Mouse (Mus musculus) liver, embryonic 11.5 days (tissue): ENCODE data around the gene Otos. TPM values are rescaled to one million over a fixed set of nuclear protein-coding genes. Genes with fewer than 3 reads are reported as not detected.

Source experiments
- ATAC-seq: fragments of 200-750 bp; cut with Nextera tagmentation; replicated peaks from 2 replicates; pipeline ENCODE4 v1.8.0; 2017; ENCODE audit warnings: moderate number of reproducible peaks, mild to moderate bottlenecking, moderate TSS enrichment, moderate library complexity; ENCODE audit not compliant: low FRiP score
- DNase-seq: peaks from one replicate; pipeline ENCODE4 v3.0.0-alpha.2; 2017; ENCODE audit warnings: low spot score
- H3K27ac ChIP-seq: fragments of 300-500 bp; sonication (generic); 2 replicates; pipeline ENCODE4 v1.5.1; 2014; ENCODE audit warnings: mild to moderate bottlenecking, low read depth, low read length, control low read depth
- H3K27me3 ChIP-seq: fragments of 300-500 bp; sonication (generic); replicated peaks from 2 replicates; pipeline ENCODE4 v1.6.1; 2014; ENCODE audit warnings: low read length, mixed read lengths; ENCODE audit not compliant: control insufficient read depth, insufficient read depth
- H3K36me3 ChIP-seq: fragments of 300-500 bp; sonication (generic); 2 replicates; pipeline ENCODE4 v1.6.1; 2014; ENCODE audit warnings: mild to moderate bottlenecking, low read length, moderate library complexity, mixed read lengths; ENCODE audit not compliant: control insufficient read depth, insufficient read depth
- H3K4me1 ChIP-seq: fragments of 300-500 bp; sonication (generic); replicated peaks from 2 replicates; pipeline ENCODE4 v1.6.1; 2014; ENCODE audit warnings: low read length, mixed read lengths; ENCODE audit not compliant: control insufficient read depth, insufficient read depth
- H3K4me2 ChIP-seq: fragments of 300-500 bp; sonication (generic); 2 replicates; pipeline ENCODE4 v1.6.1; 2014; ENCODE audit warnings: mild to moderate bottlenecking, control low read depth, moderate library complexity
- H3K4me3 ChIP-seq: fragments of 300-500 bp; sonication (generic); 2 replicates; pipeline ENCODE4 v1.5.1; 2014; ENCODE audit warnings: low read depth, low read length, control low read depth
- H3K9ac ChIP-seq: fragments of 300-500 bp; sonication (generic); 2 replicates; pipeline ENCODE4 v1.6.1; 2014; ENCODE audit warnings: low read depth, low read length, control low read depth
- H3K9me3 ChIP-seq: fragments of 300-500 bp; sonication (generic); 2 replicates; pipeline ENCODE4 v1.6.1; 2016; ENCODE audit warnings: low read length, inconsistent platforms, mixed read lengths; ENCODE audit not compliant: control insufficient read depth
- WGBS: fragments of 180-500 bp; shearing (Covaris S2); extraction: QIAGEN DNeasy Blood & Tissue Kit; methylation state at CpG from one replicate; pipeline ENCODE4 v1.1.7; 2014; 5-methylcytosine and 5-hydroxymethylcytosine counted together
- polyA plus RNA-seq: library from polyadenylated mRNA; unstranded; fragments of >200 nt; fragmentation: Nextera tagmentation; extraction: Ambion mirVana; gene quantifications from 2 replicates; pipeline ENCODE4 v1.2.1, GENCODE M21; 2014

The Otos gene
- polyA plus RNA-seq, 1 experiment from 2014 or later = not detected

GRCm38 (mm10) chr1:92614516-92614915 lies 34.1 kb downstream of the Otos start:
- Histone ChIP-seq H3K4me1 (no peaks in the 10 kb centered on the region), H3K9ac (no peak overlapping the region), H3K9me3 (no peaks in the 10 kb centered on the region), H3K36me3 (no peaks in the 10 kb centered on the region), H3K27me3 (no peaks in the 10 kb centered on the region), H3K4me2 (no peak overlapping the region), H3K27ac (no peak overlapping the region), H3K4me3 (no peak overlapping the region)
- DNase-seq (no peak), ATAC-seq (no peak)
- 13% methylated on average over 1 of the region's 1 CpGs for WGBS

- Histone ChIP-seq H3K9me3 (no peaks in the 10 kb centered on the region), H3K4me1 (no peaks in the 10 kb centered on the region), H3K4me3 (no peak overlapping the region), H3K9ac (no peak overlapping the region), H3K27ac (no peak overlapping the region), H3K4me2 (no peak overlapping the region), H3K27me3 (no peaks in the 10 kb centered on the region), H3K36me3 (no peaks in the 10 kb centered on the region)
- no peak for ATAC-seq
- DNase-seq = no peak
- 49% methylated on average over 4 of the region's 4 CpGs for WGBS
These were observed 35.5 kb downstream of the Otos start for GRCm38 (mm10) chr1:92613175-92613574.

DNA sequence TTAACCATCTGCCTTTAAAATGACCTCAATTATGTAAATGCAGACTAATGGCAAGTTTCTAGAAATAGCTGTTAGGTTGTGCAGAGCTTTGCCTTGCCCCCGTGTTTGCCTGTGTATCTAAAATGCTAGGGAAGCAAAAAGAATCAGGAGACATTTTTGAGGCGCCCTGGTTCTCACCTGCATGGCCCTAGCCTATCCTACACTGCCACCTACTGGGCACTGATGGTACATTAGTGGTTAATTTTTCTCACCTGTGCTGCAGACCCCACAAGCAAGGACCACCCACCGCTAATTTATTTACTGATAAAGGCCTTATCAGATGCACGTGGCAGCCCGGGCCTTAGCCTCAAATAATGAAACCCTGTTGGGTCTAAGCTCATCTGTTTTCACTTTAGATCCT lies 37.6 kb downstream of the Otos start:
- Histone ChIP-seq H3K27me3 (no peaks in the 10 kb centered on the region), H3K4me2 (no peak overlapping the region), H3K9me3 (no peaks in the 10 kb centered on the region), H3K9ac (no peak overlapping the region), H3K36me3 (no peaks in the 10 kb centered on the region), H3K4me3 (no peak overlapping the region), H3K27ac (no peak overlapping the region), H3K4me1 (no peaks in the 10 kb centered on the region)
- 3% methylated on average over 5 of the region's 5 CpGs for WGBS
- ATAC-seq = no peak
- DNase-seq = peak; percentile 38

- no peaks in the 10 kb centered on the region for H3K36me3 ChIP-seq
- WGBS = 70% methylated on average over 4 of the region's 4 CpGs
- H3K27me3 ChIP-seq = no peaks in the 10 kb centered on the region
- no peaks in the 10 kb centered on the region for H3K4me1 ChIP-seq
- no peak overlapping the region for H3K27ac ChIP-seq
- H3K4me2 ChIP-seq = no peak overlapping the region
- DNase-seq (no peak), ATAC-seq (no peak)
- no peak overlapping the region for H3K4me3 ChIP-seq
- H3K9ac ChIP-seq = no peak overlapping the region
- H3K9me3 ChIP-seq = no peaks in the 10 kb centered on the region
These were observed 40.9 kb downstream of the Otos start for GRCm38 (mm10) chr1:92607711-92608110.

GRCm38 (mm10) chr1:92605482-92605881 lies 43.2 kb downstream of the Otos start, which contains the start of gene Olfr1410:
TSS of gene Olfr1410 (plus strand) at chr1:92605782.
- H3K36me3 ChIP-seq = no peaks in the 10 kb centered on the region
- H3K27me3 ChIP-seq = no peaks in the 10 kb centered on the region
- 75% methylated on average over 1 of the region's 1 CpGs for WGBS
- ATAC-seq (no peak), DNase-seq (no peak)
- no peak within 1 kb of the TSS for H3K4me3 ChIP-seq
- no peak within 1 kb of the TSS for H3K27ac ChIP-seq
- no peak within 1 kb of the TSS for H3K4me2 ChIP-seq
- no peak within 1 kb of the TSS for H3K9ac ChIP-seq
- H3K9me3 ChIP-seq = no peaks in the 10 kb centered on the region
- no peaks in the 10 kb centered on the region for H3K4me1 ChIP-seq

DNA sequence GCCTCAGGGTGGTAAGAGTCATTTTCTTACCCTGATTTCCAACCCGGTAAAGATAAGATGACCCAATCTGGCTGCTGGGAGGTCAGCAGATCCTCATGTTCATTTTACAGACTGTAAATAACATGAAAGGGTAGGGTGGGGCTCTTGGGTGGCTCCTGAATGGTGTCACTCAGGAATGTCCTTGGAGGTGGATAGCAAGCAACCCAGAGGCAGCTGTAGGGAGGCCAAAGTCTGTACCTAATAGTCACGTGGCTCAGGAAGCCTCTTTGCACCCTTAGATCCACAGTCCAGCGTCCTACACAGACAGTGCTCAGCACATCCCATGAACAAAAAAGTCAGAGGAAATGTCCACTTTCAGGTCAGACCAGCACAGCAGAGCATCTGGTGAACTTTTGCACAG lies 52.6 kb downstream of the Otos start:
- Histone ChIP-seq H3K36me3 (no peaks in the 10 kb centered on the region), H3K4me3 (no peak overlapping the region), H3K4me2 (no peak overlapping the region), H3K27me3 (no peaks in the 10 kb centered on the region), H3K27ac (no peak overlapping the region), H3K4me1 (no peaks in the 10 kb centered on the region), H3K9me3 (no peaks in the 10 kb centered on the region), H3K9ac (no peak overlapping the region)
- 80% methylated on average over 3 of the region's 3 CpGs for WGBS
- ATAC-seq = no peak
- DNase-seq = peak; percentile 3

Other genes starting within 250 kb of the Otos start
- gene Ndufa10, start 175.0 kb downstream of the Otos start, polyA plus RNA-seq = 270 and 276 TPM in 2 replicates
- not detected in 2 replicates for gene Olfr1416, start 163.7 kb downstream of the Otos start, polyA plus RNA-seq
- gene Olfr1415, start 152.7 kb downstream of the Otos start, polyA plus RNA-seq = not detected in 2 replicates
- not detected in 2 replicates for gene Olfr1414, start 130.2 kb downstream of the Otos start, polyA plus RNA-seq
- gene Olfr1413, start 77.5 kb downstream of the Otos start, polyA plus RNA-seq = not detected in 2 replicates
- not detected in 2 replicates for gene Olfr1412, start 63.1 kb downstream of the Otos start, polyA plus RNA-seq
- gene Olfr1411, start 54.4 kb downstream of the Otos start, polyA plus RNA-seq = not detected in 2 replicates
- not detected in 2 replicates for gene Olfr1410, start 43.1 kb downstream of the Otos start, polyA plus RNA-seq
- gene Olfr12, start 31.1 kb downstream of the Otos start, polyA plus RNA-seq = not detected in 2 replicates
- gene Cops9, start 6.9 kb downstream of the Otos start, polyA plus RNA-seq = 320 and 354 TPM in 2 replicates
- 14.5 and 15.2 TPM in 2 replicates for gene Gpc1, start 182.8 kb upstream of the Otos start, polyA plus RNA-seq